Mouse (Mus musculus) thymus, postnatal 25 days (tissue): ENCODE results near the gene Ripk3.

ENCODE experiments used
- DNase-seq: peaks from one replicate; pipeline ENCODE4 v3.0.0; 2022

Gene Ripk3

GRCm38 (mm10) chr14:55788256-55789050 lies at the start of gene Ripk3:
Ripk3 (minus strand) TSS chr14:55788865.
- DNase-seq, result peak; percentile 78

GRCm38 (mm10) chr14:55838312-55838711 lies 49.6 kb upstream of the Ripk3 start:
- no peak for DNase-seq

GRCm38 (mm10) chr14:55834808-55835533 lies 46.3 kb upstream of the Ripk3 start:
- DNase-seq, result no peak

- DNase-seq, result no peak
Measured at GRCm38 (mm10) chr14:55833126-55833525, 44.5 kb upstream of the Ripk3 start.

- DNase-seq, result no peak
Measured at GRCm38 (mm10) chr14:55830331-55830730, 41.7 kb upstream of the Ripk3 start.

GRCm38 (mm10) chr14:55829854-55830253 lies 41.2 kb upstream of the Ripk3 start:
- no peak for DNase-seq

GRCm38 (mm10) chr14:55828716-55829263 lies 40.1 kb upstream of the Ripk3 start:
- DNase-seq, result no peak

GRCm38 (mm10) chr14:55826551-55827340 lies 38.1 kb upstream of the Ripk3 start:
- DNase-seq, result no peak

GRCm38 (mm10) chr14:55826142-55826541 lies 37.5 kb upstream of the Ripk3 start:
- DNase-seq, result no peak

- no peak for DNase-seq
Measured at GRCm38 (mm10) chr14:55825216-55826051, 36.8 kb upstream of the Ripk3 start.

GRCm38 (mm10) chr14:55824481-55825215 lies 36.0 kb upstream of the Ripk3 start:
- no peak for DNase-seq

- peak; percentile 0 for DNase-seq
Measured at GRCm38 (mm10) chr14:55824001-55824480, 35.4 kb upstream of the Ripk3 start.

- DNase-seq, result peak; percentile 14
Measured at GRCm38 (mm10) chr14:55822991-55823762, 34.5 kb upstream of the Ripk3 start, which contains the start of gene Nfatc4. Nfatc4 (plus strand) TSS chr14:55823144.

- peak; percentile 77 for DNase-seq
Measured at GRCm38 (mm10) chr14:55822435-55822990, 33.8 kb upstream of the Ripk3 start.

GRCm38 (mm10) chr14:55820576-55820975 lies 31.9 kb upstream of the Ripk3 start:
- no peak for DNase-seq

GRCm38 (mm10) chr14:55819845-55820405 lies 31.3 kb upstream of the Ripk3 start:
- no peak for DNase-seq

- DNase-seq, result peak; percentile 0
Measured at GRCm38 (mm10) chr14:55815310-55815751, 26.7 kb upstream of the Ripk3 start.

- peak; percentile 37 for DNase-seq
Measured at GRCm38 (mm10) chr14:55814885-55815284, 26.2 kb upstream of the Ripk3 start.

- DNase-seq, result peak; percentile 0
Measured at GRCm38 (mm10) chr14:55795380-55796163, 6.9 kb upstream of the Ripk3 start.
